ENCODE assay signal across 8 mouse cellular contexts in genomic region chr11:116435992-116436724, GRCm38 (mm10). TPM values are rescaled to one million over a fixed set of nuclear protein-coding genes. Genes with fewer than 3 reads are reported as not detected.
A peak's percentile ranks its signal among the peaks of the same experiment; 100 is the strongest.
DNase-seq lines count a peak whose midpoint lies in the region; ATAC-seq and TF ChIP-seq lines count a peak whose summit lies in the region.

No protein-coding gene starts in this region.

- H3K9me3 ChIP-seq in heart, embryonic 14.5 days (ENCODE audit: control insufficient read depth, low read length): no peaks in the 10 kb centered on the region
- H3K9me3 ChIP-seq in hindbrain, embryonic 16.5 days (ENCODE audit: control insufficient read depth, low read length): no peaks in the 10 kb centered on the region
- no peaks in the 10 kb centered on the region for H3K9me3 ChIP-seq in midbrain, embryonic 14.5 days (ENCODE audit: control insufficient read depth, low read length)

- peak overlapping the region; percentile 93 for H3K9ac ChIP-seq in heart, embryonic 14.5 days (ENCODE audit: low read length)
- no peak overlapping the region for H3K9ac ChIP-seq in hindbrain, embryonic 16.5 days (ENCODE audit: low read depth, low read length)
- 0 out of 2 replicates have a peak overlapping the region, but pooled peaks have one; percentile 18 for H3K9ac ChIP-seq in midbrain, embryonic 14.5 days (replicated peaks; ENCODE audit: low read length)

- no peak for TF ChIP-seq POLR2A in bone marrow, adult 2 months (IDR thresholded peaks at IDR 0.05; ENCODE audit: borderline replicate concordance, control insufficient read depth, low read depth, low read length)

- DNase-seq in heart, postnatal 4 days: no peak
- no peak for DNase-seq in midbrain, embryonic 14.5 days
- DNase-seq in natural killer cell, adult 2 months (ENCODE audit: low spot score in 2 of 2): no peak
- DNase-seq in urinary bladder, adult 2 months (ENCODE audit: low spot score): no peak
- DNase-seq in gastrocnemius, postnatal 10 days: no peak

- peak overlapping the region; percentile 76 for H3K4me2 ChIP-seq in heart, embryonic 14.5 days (ENCODE audit: low read length)
- H3K4me2 ChIP-seq in hindbrain, embryonic 16.5 days (ENCODE audit: low read length): peak overlapping the region; percentile 87
- H3K4me2 ChIP-seq in midbrain, embryonic 14.5 days (ENCODE audit: low read length): peak overlapping the region; percentile 71

- peak overlapping the region in 1 of 2 experiments; percentile 9; a peak in 1 of 4 replicates for H3K4me3 ChIP-seq in heart, embryonic 14.5 days (ENCODE audit: control insufficient read depth in 1 of 2, insufficient read depth in 1 of 2, low read depth in 1 of 2, low read length in 2 of 2)
- peak overlapping the region; percentile 32 for H3K4me3 ChIP-seq in bone marrow, adult 2 months (replicated peaks; ENCODE audit: control insufficient read depth, low read depth, low read length)
- no peak overlapping the region for H3K4me3 ChIP-seq in hindbrain, embryonic 16.5 days (ENCODE audit: low read length)
- H3K4me3 ChIP-seq in midbrain, embryonic 14.5 days (replicated peaks; ENCODE audit: low read depth, low read length): peak overlapping the region; percentile 83

- H3K27me3 ChIP-seq in heart, embryonic 14.5 days (ENCODE audit: control insufficient read depth, insufficient read depth, low read length): no peaks in the 10 kb centered on the region
- H3K27me3 ChIP-seq in hindbrain, embryonic 16.5 days (replicated peaks; ENCODE audit: control insufficient read depth, insufficient read depth, low read length): no peaks in the 10 kb centered on the region
- H3K27me3 ChIP-seq in midbrain, embryonic 14.5 days (ENCODE audit: control insufficient read depth, insufficient read depth, low read length): no peaks in the 10 kb centered on the region

- WGBS in heart, embryonic 14.5 days: 22% methylated on average over 5 of the region's 5 CpGs
- WGBS in bone marrow, adult 2 months: 6% methylated on average over 5 of the region's 5 CpGs
- WGBS in hindbrain, embryonic 16.5 days: 58% methylated on average over 5 of the region's 5 CpGs
- 57% methylated on average over 5 of the region's 5 CpGs for WGBS in midbrain, embryonic 14.5 days

- ATAC-seq in heart, embryonic 14.5 days (ENCODE audit: insufficient number of reproducible peaks, insufficient read depth, low FRiP score, low read depth): no peak
- no peak for ATAC-seq in hindbrain, embryonic 16.5 days
- ATAC-seq in midbrain, embryonic 14.5 days (ENCODE audit: low FRiP score, low TSS enrichment): no peak

- peaks cover 35% of the 10 kb centered on the region for H3K36me3 ChIP-seq in heart, embryonic 14.5 days (ENCODE audit: control insufficient read depth, insufficient read depth, low read length)
- H3K36me3 ChIP-seq in hindbrain, embryonic 16.5 days (ENCODE audit: control insufficient read depth, insufficient read depth, low read length): no peaks in the 10 kb centered on the region; the same call in 1 of the 2 replicates
- peaks cover 28% of the 10 kb centered on the region for H3K36me3 ChIP-seq in midbrain, embryonic 14.5 days (ENCODE audit: control insufficient read depth, insufficient read depth, low read length)

- H3K4me1 ChIP-seq in heart, embryonic 14.5 days (ENCODE audit: control insufficient read depth in 2 of 2, insufficient read depth in 2 of 2, low read length in 2 of 2): peaks cover 29 to 43% of the 10 kb centered on the region in 2 experiments
- peaks cover 2% of the 10 kb centered on the region; the same call in 1 of the 2 replicates for H3K4me1 ChIP-seq in bone marrow, adult 2 months (ENCODE audit: control insufficient read depth, insufficient read depth, low read length)
- peaks cover 22% of the 10 kb centered on the region for H3K4me1 ChIP-seq in hindbrain, embryonic 16.5 days (ENCODE audit: control insufficient read depth, insufficient read depth, low read depth, low read length)
- peaks cover 21% of the 10 kb centered on the region for H3K4me1 ChIP-seq in midbrain, embryonic 14.5 days (ENCODE audit: control insufficient read depth, insufficient read depth, low read length)

- H3K27ac ChIP-seq in heart, embryonic 14.5 days (replicated peaks in 1 of 2; ENCODE audit: control insufficient read depth in 1 of 2, insufficient read depth in 1 of 2, low read depth in 2 of 2, low read length in 2 of 2): peak overlapping the region; percentile 42 to 72
- H3K27ac ChIP-seq in bone marrow, adult 2 months (ENCODE audit: control insufficient read depth, insufficient read depth, low read depth, low read length, poor library complexity): peak overlapping the region; percentile 86
- no peak overlapping the region for H3K27ac ChIP-seq in hindbrain, embryonic 16.5 days (ENCODE audit: low read depth, low read length)
- H3K27ac ChIP-seq in midbrain, embryonic 14.5 days (replicated peaks; ENCODE audit: low read depth, low read length): no peak overlapping the region

- no peak for TF ChIP-seq CTCF in bone marrow, adult 2 months (IDR thresholded peaks at IDR 0.05; ENCODE audit: control insufficient read depth, insufficient read depth, low read length)

RNA-seq across cellular contexts. Expression of gene Ubald2, which starts 2.3 kb away (rescaled TPM):
- polyA plus RNA-seq in heart, embryonic 14.5 days (2014; fragmentation: Nextera tagmentation; extraction: Ambion mirVana): 53.4 and 62.9 TPM in 2 replicates
- 10 to 100 TPM; 52.8 to 55.5 TPM for total RNA-seq in heart, postnatal 4 days (2021)
- polyA plus RNA-seq in bone marrow, adult 2 months (2011; ENCODE audit: insufficient read depth, insufficient read length, low replicate concordance, missing spikeins): 157 and 172 TPM in 2 replicates
- 28.3 and 35.1 TPM in 2 replicates for polyA plus RNA-seq in hindbrain, embryonic 16.5 days (2015; fragmentation: Nextera tagmentation; extraction: Ambion mirVana)
- polyA plus RNA-seq in midbrain, embryonic 14.5 days (2014; fragmentation: Nextera tagmentation; extraction: Ambion mirVana): 77.5 and 87.8 TPM in 2 replicates
- 89.8 and 104 TPM in 2 replicates for polyA plus RNA-seq in urinary bladder, adult 2 months (2012; rRNA removed)
- 10 to 100 TPM; 48.1 to 54.4 TPM for total RNA-seq in gastrocnemius, postnatal 10 days (2021)

RNA-seq across cellular contexts. Expression of gene Rnf157, which starts 23.3 kb away (rescaled TPM):
- 8.3 and 8.4 TPM in 2 replicates for polyA plus RNA-seq in heart, embryonic 14.5 days (2014; fragmentation: Nextera tagmentation; extraction: Ambion mirVana)
- 10 to 100 TPM; 11.9 to 12.4 TPM for total RNA-seq in heart, postnatal 4 days (2021)
- polyA plus RNA-seq in bone marrow, adult 2 months (2011; ENCODE audit: insufficient read depth, insufficient read length, low replicate concordance, missing spikeins): 14.2 and 14.5 TPM in 2 replicates
- polyA plus RNA-seq in hindbrain, embryonic 16.5 days (2015; fragmentation: Nextera tagmentation; extraction: Ambion mirVana): 27.8 and 28.5 TPM in 2 replicates
- 45.5 and 50.2 TPM in 2 replicates for polyA plus RNA-seq in midbrain, embryonic 14.5 days (2014; fragmentation: Nextera tagmentation; extraction: Ambion mirVana)
- polyA plus RNA-seq in urinary bladder, adult 2 months (2012; rRNA removed): 5.0 and 8.3 TPM in 2 replicates
- 10 to 100 TPM; 43.1 to 43.3 TPM for total RNA-seq in gastrocnemius, postnatal 10 days (2021)

RNA-seq across cellular contexts. Expression of gene Qrich2, which starts 29.9 kb away (rescaled TPM):
- not detected in 2 replicates for polyA plus RNA-seq in heart, embryonic 14.5 days (2014; fragmentation: Nextera tagmentation; extraction: Ambion mirVana)
- under 1 TPM in 1 of 2 experiments, not detected in 1; 0.05 TPM for total RNA-seq in heart, postnatal 4 days (2021)
- not detected in 2 replicates for polyA plus RNA-seq in bone marrow, adult 2 months (2011; ENCODE audit: insufficient read depth, insufficient read length, low replicate concordance, missing spikeins)
- polyA plus RNA-seq in hindbrain, embryonic 16.5 days (2015; fragmentation: Nextera tagmentation; extraction: Ambion mirVana): 0.38 and 0.40 TPM in 2 replicates
- 0.09 TPM in 1 of 2 replicates, not detected in the other for polyA plus RNA-seq in midbrain, embryonic 14.5 days (2014; fragmentation: Nextera tagmentation; extraction: Ambion mirVana)
- polyA plus RNA-seq in urinary bladder, adult 2 months (2012; rRNA removed): 0.06 and 0.12 TPM in 2 replicates
- not detected for total RNA-seq in gastrocnemius, postnatal 10 days (2021)

RNA-seq across cellular contexts. Expression of gene Prpsap1, which starts 57.8 kb away (rescaled TPM):
- 89.8 and 93.4 TPM in 2 replicates for polyA plus RNA-seq in heart, embryonic 14.5 days (2014; fragmentation: Nextera tagmentation; extraction: Ambion mirVana)
- 10 to 100 TPM; 53.6 to 55.5 TPM for total RNA-seq in heart, postnatal 4 days (2021)
- 20.1 and 41.9 TPM in 2 replicates for polyA plus RNA-seq in bone marrow, adult 2 months (2011; ENCODE audit: insufficient read depth, insufficient read length, low replicate concordance, missing spikeins)
- polyA plus RNA-seq in hindbrain, embryonic 16.5 days (2015; fragmentation: Nextera tagmentation; extraction: Ambion mirVana): 181 and 190 TPM in 2 replicates
- polyA plus RNA-seq in midbrain, embryonic 14.5 days (2014; fragmentation: Nextera tagmentation; extraction: Ambion mirVana): 171 and 174 TPM in 2 replicates
- polyA plus RNA-seq in urinary bladder, adult 2 months (2012; rRNA removed): 154 and 165 TPM in 2 replicates
- total RNA-seq in gastrocnemius, postnatal 10 days (2021): 10 to 100 TPM; 34.8 to 35.4 TPM

Comparison
In these comparisons a context has a peak if more than half of its experiments do, and no peak if none do; other contexts are left out.
1. H3K27ac ChIP-seq: peak in heart, embryonic 14.5 days (2 of 2) and bone marrow, adult 2 months (single experiment); none in hindbrain, embryonic 16.5 days (single experiment) and midbrain, embryonic 14.5 days (single experiment).
2. Peak in every context shown above with its lines, with median percentiles within 50 percentile points of each other: H3K4me2 ChIP-seq.